In the genomic region with DNA sequence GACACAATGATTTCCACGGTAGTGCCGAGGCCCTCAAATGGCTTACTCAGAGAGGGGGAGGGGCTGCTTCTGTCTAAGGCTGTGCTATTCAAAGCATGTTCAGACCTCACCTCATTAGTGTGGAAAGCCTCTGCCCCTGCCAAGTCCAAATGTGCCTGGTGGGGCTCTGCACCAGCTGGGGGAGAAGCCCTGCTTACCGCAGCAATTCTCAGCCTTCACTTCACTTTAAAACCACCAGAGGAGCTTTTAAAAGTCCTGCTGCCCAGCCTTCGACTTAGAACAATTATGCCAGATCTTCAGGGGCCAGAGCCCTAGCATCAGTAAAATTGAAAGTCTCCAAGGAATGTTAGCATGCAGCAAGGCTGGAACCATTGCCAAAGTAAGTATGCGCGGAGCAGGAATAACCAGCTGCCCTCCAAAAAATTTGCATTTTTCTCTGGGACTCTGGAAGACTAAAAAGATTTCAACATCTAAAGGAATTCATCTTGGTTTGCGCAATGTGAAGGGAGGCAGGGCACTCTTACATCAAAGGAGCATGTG, we compare ENCODE assay signal across 7 mouse cellular contexts. TPM values are rescaled to one million over a fixed set of nuclear protein-coding genes. Genes with fewer than 3 reads are reported as not detected.
DNase-seq lines count a peak whose midpoint lies in the region; ATAC-seq and TF ChIP-seq lines count a peak whose summit lies in the region.

No protein-coding gene starts in this region.

- peak; percentile 77 for ATAC-seq in Patski
- peak; percentile 94 for ATAC-seq in forebrain, embryonic 14.5 days
- ATAC-seq in hindbrain, embryonic 11.5 days (ENCODE audit: low FRiP score), result peak; percentile 84
- ATAC-seq in limb, embryonic 11.5 days (ENCODE audit: insufficient number of reproducible peaks, low FRiP score, low TSS enrichment, low read depth), result peak; percentile 82; the same call in 1 of the 2 replicates
- ATAC-seq in neural tube, embryonic 11.5 days (ENCODE audit: insufficient read depth, low FRiP score, low TSS enrichment), result peak; percentile 74

- H3K4me2 ChIP-seq in CH12.LX (ENCODE audit: insufficient read depth, low read depth, poor library complexity, severe bottlenecking), result peak overlapping the region; percentile 30; the same call in 1 of the 2 replicates
- H3K4me2 ChIP-seq in forebrain, embryonic 14.5 days (ENCODE audit: low read length), result peak overlapping the region; percentile 28; the same call in 1 of the 2 replicates
- H3K4me2 ChIP-seq in hindbrain, embryonic 11.5 days (replicated peaks; ENCODE audit: low read depth, low read length), result no peak overlapping the region
- no peak overlapping the region for H3K4me2 ChIP-seq in limb, embryonic 11.5 days (ENCODE audit: low read depth, severe bottlenecking)
- H3K4me2 ChIP-seq in neural tube, embryonic 11.5 days (ENCODE audit: low read depth), result no peak overlapping the region

- no peak overlapping the region for H3K4me3 ChIP-seq in CH12.LX (replicated peaks in 1 of 3; ENCODE audit: low read depth in 2 of 3, low read length in 2 of 3, poor library complexity in 1 of 3)
- H3K4me3 ChIP-seq in forebrain, embryonic 14.5 days (ENCODE audit: low read depth, low read length), result no peak overlapping the region
- no peak overlapping the region for H3K4me3 ChIP-seq in hindbrain, embryonic 11.5 days (ENCODE audit: low read depth, low read length)
- H3K4me3 ChIP-seq in limb, embryonic 11.5 days (ENCODE audit: low read depth, low read length), result no peak overlapping the region
- H3K4me3 ChIP-seq in neural tube, embryonic 11.5 days (ENCODE audit: low read depth, low read length), result no peak overlapping the region

- H3K79me2 ChIP-seq in CH12.LX (replicated peaks; ENCODE audit: control insufficient read depth, extremely low read depth, insufficient read depth, poor library complexity, severe bottlenecking), result no peaks in the 10 kb centered on the region

- peak; percentile 7 for TF ChIP-seq RAD21 in CH12.LX (IDR thresholded peaks at IDR 0.05; ENCODE audit: low read depth, low read length)

- no peaks in the 10 kb centered on the region for H3K9me3 ChIP-seq in CH12.LX (replicated peaks; ENCODE audit: low read length)
- no peaks in the 10 kb centered on the region for H3K9me3 ChIP-seq in forebrain, embryonic 14.5 days (replicated peaks; ENCODE audit: control insufficient read depth, low read length)
- no peaks in the 10 kb centered on the region for H3K9me3 ChIP-seq in hindbrain, embryonic 11.5 days (ENCODE audit: control insufficient read depth, low read length)
- no peaks in the 10 kb centered on the region for H3K9me3 ChIP-seq in limb, embryonic 11.5 days (ENCODE audit: control insufficient read depth, low read length)
- no peaks in the 10 kb centered on the region for H3K9me3 ChIP-seq in neural tube, embryonic 11.5 days (ENCODE audit: control insufficient read depth, low read length)

- TF ChIP-seq EP300 in CH12.LX (IDR thresholded peaks at IDR 0.05; ENCODE audit: low read length), result 0 out of 2 replicates have a peak, but pooled peaks have one; percentile 8

- H3K36me3 ChIP-seq in CH12.LX (replicated peaks in 1 of 2; ENCODE audit: control insufficient read depth in 1 of 2, insufficient read depth in 1 of 2, low read length in 1 of 2), result no peaks in the 10 kb centered on the region
- no peaks in the 10 kb centered on the region for H3K36me3 ChIP-seq in forebrain, embryonic 14.5 days (ENCODE audit: control insufficient read depth, insufficient read depth, low read length)
- no peaks in the 10 kb centered on the region for H3K36me3 ChIP-seq in hindbrain, embryonic 11.5 days (ENCODE audit: control insufficient read depth, insufficient read depth, low read length)
- no peaks in the 10 kb centered on the region for H3K36me3 ChIP-seq in limb, embryonic 11.5 days (ENCODE audit: control insufficient read depth, insufficient read depth, low read length)
- H3K36me3 ChIP-seq in neural tube, embryonic 11.5 days (ENCODE audit: control insufficient read depth, insufficient read depth, low read length), result no peaks in the 10 kb centered on the region

- no peak for TF ChIP-seq POLR2A in CH12.LX (IDR thresholded peaks at IDR 0.05; ENCODE audit: low read depth, low read length)

- H3K27me3 ChIP-seq in CH12.LX (replicated peaks), result no peaks in the 10 kb centered on the region
- H3K27me3 ChIP-seq in Patski, result no peaks in the 10 kb centered on the region
- H3K27me3 ChIP-seq in forebrain, embryonic 14.5 days (replicated peaks; ENCODE audit: control insufficient read depth, insufficient read depth, low read length), result no peaks in the 10 kb centered on the region
- no peaks in the 10 kb centered on the region for H3K27me3 ChIP-seq in hindbrain, embryonic 11.5 days (ENCODE audit: control insufficient read depth, insufficient read depth, low read length)
- no peaks in the 10 kb centered on the region for H3K27me3 ChIP-seq in limb, embryonic 11.5 days (ENCODE audit: control insufficient read depth, insufficient read depth, low read length)
- H3K27me3 ChIP-seq in neural tube, embryonic 11.5 days (ENCODE audit: control insufficient read depth, insufficient read depth, low read length), result no peaks in the 10 kb centered on the region

- in situ Hi-C loops in CH12.LX (cut with MboI; ENCODE audit: low pct_ligation_motif_present, low pct_unique_long_range_greater_than_20kb, low sequenced_read_pairs) (loop anchor here (5.0 kb wide), 1 partner anchor 44 kb away; no protein-coding TSS in a partner anchor), Patski (cut with MboI; ENCODE audit: low pct_unique_long_range_greater_than_20kb) (no loop called here)

- H3K4me1 ChIP-seq in CH12.LX (ENCODE audit: control insufficient read depth in 1 of 2, insufficient read depth in 2 of 2), result peaks cover 14 to 47% of the 10 kb centered on the region in 2 experiments
- H3K4me1 ChIP-seq in forebrain, embryonic 14.5 days (ENCODE audit: control insufficient read depth, insufficient read depth, low read length), result peaks cover 17% of the 10 kb centered on the region
- no peaks in the 10 kb centered on the region for H3K4me1 ChIP-seq in hindbrain, embryonic 11.5 days (replicated peaks; ENCODE audit: control insufficient read depth, insufficient read depth, low read length)
- 0 out of 2 replicates have a peak, but pooled peaks cover 2% of the 10 kb centered on the region for H3K4me1 ChIP-seq in limb, embryonic 11.5 days (ENCODE audit: control insufficient read depth, insufficient read depth, low read length)
- peaks cover 3% of the 10 kb centered on the region for H3K4me1 ChIP-seq in neural tube, embryonic 11.5 days (ENCODE audit: control insufficient read depth, insufficient read depth, low read length)

- no peak overlapping the region for H3K9ac ChIP-seq in CH12.LX (ENCODE audit: insufficient read depth, low read depth)
- no peak overlapping the region for H3K9ac ChIP-seq in forebrain, embryonic 14.5 days (ENCODE audit: low read length)
- no peak overlapping the region for H3K9ac ChIP-seq in hindbrain, embryonic 11.5 days (ENCODE audit: low read depth, low read length)
- H3K9ac ChIP-seq in limb, embryonic 11.5 days (ENCODE audit: low read length), result no peak overlapping the region
- H3K9ac ChIP-seq in neural tube, embryonic 11.5 days (ENCODE audit: low read length), result no peak overlapping the region

- 5% methylated on average over 7 of the region's 7 CpGs for WGBS in forebrain, embryonic 14.5 days
- WGBS in hindbrain, embryonic 11.5 days, result 46% methylated on average over 7 of the region's 7 CpGs
- WGBS in limb, embryonic 11.5 days, result 34% methylated on average over 7 of the region's 7 CpGs
- WGBS in neural tube, embryonic 11.5 days, result 44% methylated on average over 7 of the region's 7 CpGs

- CTCF ChIA-PET in Patski (lab: Charles Lee), result interaction anchor here (0.7 to 3.5 kb wide), 6 partner anchors 13 to 53 kb away, joined by 3 to 12 read pairs (median 3); a partner anchor contains a TSS

- dilution Hi-C loops in CH12.LX (cut with MboI; ENCODE audit: extremely low pct_ligation_motif_present, extremely low pct_unique_long_range_greater_than_20kb, low sequenced_read_pairs), result no loop called here

- TF ChIP-seq CTCF in CH12.LX (conservative IDR thresholded peaks at IDR 0.05 in 1 of 2, IDR thresholded peaks at IDR 0.05 in 1 of 2; ENCODE audit: low read depth in 2 of 2, low read length in 2 of 2) (peak in 1 of 2 experiments; percentile 14; a peak in 1 of 4 replicates), Patski (IDR thresholded peaks at IDR 0.05) (peak; percentile 49)

- no peak overlapping the region for H3K27ac ChIP-seq in CH12.LX (ENCODE audit: insufficient read depth, low read depth)
- peak overlapping the region; percentile 66 for H3K27ac ChIP-seq in forebrain, embryonic 14.5 days (ENCODE audit: low read depth, low read length)
- no peak overlapping the region for H3K27ac ChIP-seq in hindbrain, embryonic 11.5 days (ENCODE audit: low read depth, low read length)
- H3K27ac ChIP-seq in limb, embryonic 11.5 days (replicated peaks; ENCODE audit: low read depth, low read length), result no peak overlapping the region
- no peak overlapping the region for H3K27ac ChIP-seq in neural tube, embryonic 11.5 days (ENCODE audit: low read depth, low read length)

- peak; percentile 72 for DNase-seq in CH12.LX (ENCODE audit: extremely low read depth)
- peak; percentile 90 for DNase-seq in Patski (ENCODE audit: low read depth, low spot score)
- DNase-seq in forebrain, embryonic 14.5 days (ENCODE audit: low spot score), result peak; percentile 94
- DNase-seq in hindbrain, embryonic 11.5 days (ENCODE audit: low spot score), result peak; percentile 50
- peak; percentile 70 for DNase-seq in limb, embryonic 11.5 days (ENCODE audit: low spot score)
- peak; percentile 27 for DNase-seq in neural tube, embryonic 11.5 days (ENCODE audit: low spot score)
- no peak for DNase-seq in thymus, postnatal 4 days

- POLR2A ChIA-PET in Patski (lab: Charles Lee), result interaction anchor here (0.6 to 2.1 kb wide), 4 partner anchors 18 to 53 kb away, joined by 3 to 7 read pairs (median 6); a partner anchor contains a TSS

RNA-seq across cellular contexts. Expression of a gene that starts 18.0 kb away (rescaled TPM):
- total RNA-seq in CH12.LX (2012; rRNA removed), result 14.5 and 21.5 TPM in 2 replicates
- total RNA-seq in CH12.LX (2014; rRNA removed), result 14.4 and 16.7 TPM in 2 replicates
- polyA plus RNA-seq in CH12.LX (2012; ENCODE audit: insufficient read length, low read depth), result 12.1 and 16.7 TPM in 2 replicates
- polyA plus RNA-seq in Patski (2021), result 60.3 TPM
- polyA plus RNA-seq in forebrain, embryonic 14.5 days (2014; fragmentation: Nextera tagmentation; extraction: Ambion mirVana), result 13.8 and 14.0 TPM in 2 replicates
- polyA plus RNA-seq in hindbrain, embryonic 11.5 days (2014; fragmentation: Nextera tagmentation; extraction: Ambion mirVana), result 23.2 and 28.1 TPM in 2 replicates
- polyA plus RNA-seq in limb, embryonic 11.5 days (2014; fragmentation: Nextera tagmentation; extraction: Ambion mirVana), result 26.0 and 27.0 TPM in 2 replicates
- polyA plus RNA-seq in neural tube, embryonic 11.5 days (2014; fragmentation: Nextera tagmentation; extraction: Ambion mirVana), result 20.8 and 25.4 TPM in 2 replicates

RNA-seq across cellular contexts. Expression of a gene that starts 31.5 kb away (rescaled TPM):
- total RNA-seq in CH12.LX (2012; rRNA removed) (0.42 and 0.81 TPM in 2 replicates), CH12.LX (2014; rRNA removed) (1.1 TPM in 2 replicates)
- polyA plus RNA-seq in CH12.LX (2012; ENCODE audit: insufficient read length, low read depth) (0.57 and 0.61 TPM in 2 replicates), Patski (2021) (0.10 TPM)
- polyA plus RNA-seq in forebrain, embryonic 14.5 days (2014; fragmentation: Nextera tagmentation; extraction: Ambion mirVana), result 0.07 TPM in 1 of 2 replicates, not detected in the other
- polyA plus RNA-seq in hindbrain, embryonic 11.5 days (2014; fragmentation: Nextera tagmentation; extraction: Ambion mirVana), result 0.28 TPM in 1 of 2 replicates, not detected in the other
- polyA plus RNA-seq in limb, embryonic 11.5 days (2014; fragmentation: Nextera tagmentation; extraction: Ambion mirVana), result 0.18 TPM in 1 of 2 replicates, not detected in the other
- not detected in 2 replicates for polyA plus RNA-seq in neural tube, embryonic 11.5 days (2014; fragmentation: Nextera tagmentation; extraction: Ambion mirVana)

RNA-seq across cellular contexts. Expression of a gene that starts 53.2 kb away (rescaled TPM):
- total RNA-seq in CH12.LX (2012; rRNA removed), result 42.6 and 47.4 TPM in 2 replicates
- total RNA-seq in CH12.LX (2014; rRNA removed), result 42.9 and 55.9 TPM in 2 replicates
- 177 and 193 TPM in 2 replicates for polyA plus RNA-seq in CH12.LX (2012; ENCODE audit: insufficient read length, low read depth)
- polyA plus RNA-seq in Patski (2021), result 115 TPM
- 33.9 and 42.6 TPM in 2 replicates for polyA plus RNA-seq in forebrain, embryonic 14.5 days (2014; fragmentation: Nextera tagmentation; extraction: Ambion mirVana)
- 84.4 and 85.3 TPM in 2 replicates for polyA plus RNA-seq in hindbrain, embryonic 11.5 days (2014; fragmentation: Nextera tagmentation; extraction: Ambion mirVana)
- polyA plus RNA-seq in limb, embryonic 11.5 days (2014; fragmentation: Nextera tagmentation; extraction: Ambion mirVana), result 79.9 and 81.2 TPM in 2 replicates
- polyA plus RNA-seq in neural tube, embryonic 11.5 days (2014; fragmentation: Nextera tagmentation; extraction: Ambion mirVana), result 59.0 and 59.8 TPM in 2 replicates

Comparison
In these comparisons a context has a peak if more than half of its experiments do, and no peak if none do; other contexts are left out.
1. H3K4me2 ChIP-seq: peak in CH12.LX (single experiment) and forebrain, embryonic 14.5 days (single experiment); none in hindbrain, embryonic 11.5 days (single experiment), limb, embryonic 11.5 days (single experiment) and neural tube, embryonic 11.5 days (single experiment).
2. Peak in every context shown above with its lines, with median percentiles within 50 percentile points of each other: ATAC-seq.